Mouse (Mus musculus) lung, adult 2 months (tissue): ENCODE data around the gene Lsamp.

Source experiments
- CTCF ChIP-seq: fragments of 200-500 bp; IDR thresholded peaks from 2 replicates; pipeline ENCODE4 v1.5.1; 2011; ENCODE audit warnings: mild to moderate bottlenecking, low read length, control low read depth; ENCODE audit not compliant: insufficient read depth
- POLR2A ChIP-seq: fragments of 200-500 bp; IDR thresholded peaks from 2 replicates; pipeline ENCODE4 v1.6.1; 2011; ENCODE audit warnings: low read depth, mild to moderate bottlenecking, control low read depth, low read length, borderline replicate concordance; ENCODE audit errors: extremely low read depth

DNA sequence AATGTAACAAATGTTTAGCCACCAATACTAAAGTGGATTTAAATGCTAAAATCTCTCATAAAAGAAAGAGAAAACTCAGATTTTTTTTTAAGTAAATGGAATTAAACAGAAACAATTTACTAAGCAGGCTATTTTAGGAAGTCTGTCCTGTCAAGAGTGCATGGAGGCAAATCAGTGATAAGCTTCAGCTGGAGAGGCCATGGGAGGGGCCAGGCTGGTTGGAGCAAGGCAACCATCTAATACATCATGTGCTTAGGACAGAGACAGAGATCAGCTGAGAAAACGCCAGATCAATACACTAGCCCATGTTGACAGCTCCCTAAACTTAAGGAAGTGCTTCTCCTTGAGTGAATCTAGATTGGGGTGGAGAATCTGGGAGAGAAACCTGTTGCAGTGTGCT, 1793.4 kb downstream of the Lsamp start:
- TF ChIP-seq CTCF (no peak), POLR2A (no peak)
